11 mouse cellular contexts compared by ENCODE assay signal in genomic region chr11:29148901-29149300, GRCm38 (mm10).
"Had no signal": no experiment of that assay in that cellular context is flagged by ENCODE, and none has a peak within 500 bp of the region (broad histone marks: within the 10 kb centered on the region; RNA-seq: fewer than 3 reads in every experiment).

No protein-coding gene starts in this region.

- DNase-seq: kidney, adult 11 months; kidney, postnatal 25 days; layer of hippocampus, postnatal 36 days; lung, adult 18-20 months; right cerebral cortex, postnatal 14 days; thymus, postnatal 4 days had no signal

- H3K27ac ChIP-seq: limb, embryonic 15.5 days; liver, embryonic 14.5 days; midbrain, embryonic 13.5 days; neural tube, embryonic 12.5 days had no signal

- H3K27me3 ChIP-seq: limb, embryonic 15.5 days; megakaryocyte, embryonic 14.5 days; midbrain, embryonic 13.5 days; neural tube, embryonic 12.5 days had no signal

- ATAC-seq: midbrain, embryonic 13.5 days had no signal

- H3K4me3 ChIP-seq: limb, embryonic 15.5 days; megakaryocyte, embryonic 14.5 days; midbrain, embryonic 13.5 days; neural tube, embryonic 12.5 days had no signal

- H3K4me1 ChIP-seq: limb, embryonic 15.5 days; midbrain, embryonic 13.5 days; neural tube, embryonic 12.5 days had no signal

- H3K4me2 ChIP-seq: limb, embryonic 15.5 days; midbrain, embryonic 13.5 days; neural tube, embryonic 12.5 days had no signal

- H3K9me3 ChIP-seq: limb, embryonic 15.5 days; megakaryocyte, embryonic 14.5 days; midbrain, embryonic 13.5 days; neural tube, embryonic 12.5 days had no signal

- H3K9ac ChIP-seq: limb, embryonic 15.5 days; liver, embryonic 14.5 days; midbrain, embryonic 13.5 days; neural tube, embryonic 12.5 days had no signal
